Mouse (Mus musculus): Measurements from ENCODE around the gene Rtkn. TPM values are rescaled to one million over a fixed set of nuclear protein-coding genes. Genes with fewer than 3 reads are reported as not detected.
A peak's percentile ranks its signal among the peaks of the same experiment; 100 is the strongest.

The Rtkn gene
- total and polyA plus RNA-seq, 3 experiments: 0.47 to 1.3 (median 0.68) TPM

DNA sequence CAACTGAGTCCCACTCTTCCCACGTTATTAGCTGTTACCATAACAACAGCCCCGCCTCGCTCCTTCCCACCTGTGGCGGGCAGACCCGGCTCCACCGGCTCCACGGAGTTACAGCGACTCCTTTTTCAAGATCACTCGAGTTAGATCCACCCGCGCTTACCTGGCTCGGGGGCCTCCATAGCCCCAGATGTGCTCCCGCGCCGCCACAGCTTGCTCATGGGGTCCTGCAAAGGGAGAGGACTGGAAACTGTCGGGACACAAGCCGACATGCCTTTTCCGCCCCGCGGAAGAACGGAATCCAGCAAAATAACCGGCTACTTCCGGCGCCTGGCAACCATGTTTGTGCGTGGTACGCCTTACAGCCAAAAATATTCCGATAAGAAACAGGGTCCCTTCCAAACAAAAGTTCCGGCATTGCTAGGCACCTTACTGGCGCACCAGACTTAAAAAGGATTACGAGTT lies 10.4 kb upstream of the Rtkn start:
- H3K27me3 ChIP-seq (replicated peaks): no peaks in the 10 kb centered on the region
- dilution Hi-C loops (cut with MboI; ENCODE audit: extremely low pct_ligation_motif_present, extremely low pct_unique_long_range_greater_than_20kb, low sequenced_read_pairs): no loop called here
- H3K4me1 ChIP-seq (ENCODE audit: control insufficient read depth in 1 of 2, insufficient read depth in 2 of 2): peaks cover 6 to 42% of the 10 kb centered on the region in 2 experiments
- H3K9ac ChIP-seq (ENCODE audit: insufficient read depth, low read depth): peak overlapping the region; percentile 94
- in situ Hi-C loops (cut with MboI; ENCODE audit: low pct_ligation_motif_present, low pct_unique_long_range_greater_than_20kb, low sequenced_read_pairs): no loop called here
- peak; percentile 96 for DNase-seq (ENCODE audit: extremely low read depth)
- peaks cover 2 to 9% of the 10 kb centered on the region in 2 experiments for H3K36me3 ChIP-seq (replicated peaks in 1 of 2; ENCODE audit: control insufficient read depth in 1 of 2, insufficient read depth in 1 of 2, low read length in 1 of 2)
- no peak for TF ChIP-seq PAX5 (IDR thresholded peaks at IDR 0.05; ENCODE audit: low read length)
- peak; percentile 31; the same call in 1 of the 2 replicates for TF ChIP-seq GABPA (IDR thresholded peaks at IDR 0.05; ENCODE audit: insufficient replicate concordance, low read depth, low read length)
- TF ChIP-seq RCOR1 (conservative IDR thresholded peaks at IDR 0.05; ENCODE audit: low read depth, low read length): peak; percentile 61
- peak; percentile 71; the same call in 1 of the 2 replicates for TF ChIP-seq MYC (IDR thresholded peaks at IDR 0.05; ENCODE audit: low read depth, low read length)
- peak; percentile 19; the same call in 1 of the 2 replicates for TF ChIP-seq JUN (IDR thresholded peaks at IDR 0.05; ENCODE audit: insufficient read depth, low read depth, low read length)
- no peak for TF ChIP-seq RAD21 (IDR thresholded peaks at IDR 0.05; ENCODE audit: low read depth, low read length)
- TF ChIP-seq ZNF384 (IDR thresholded peaks at IDR 0.05; ENCODE audit: low read depth, low read length): 0 out of 2 replicates have a peak, but pooled peaks have one; percentile 20
- no peak for TF ChIP-seq UBTF (IDR thresholded peaks at IDR 0.05; ENCODE audit: low read depth, low read length)
- peak; percentile 29; the same call in 1 of the 2 replicates for TF ChIP-seq POLR2AphosphoS2 (IDR thresholded peaks at IDR 0.05; ENCODE audit: low read depth, low read length)
- TF ChIP-seq E2F4 (IDR thresholded peaks at IDR 0.05; ENCODE audit: insufficient replicate concordance, low read depth, low read length): peak; percentile 33; the same call in 1 of the 2 replicates
- peak; percentile 91 for TF ChIP-seq TBP (conservative IDR thresholded peaks at IDR 0.05; ENCODE audit: low read depth, low read length)
- no peak for TF ChIP-seq ZC3H11A (IDR thresholded peaks at IDR 0.05; ENCODE audit: low read depth, low read length)
- peak; percentile 34; the same call in 1 of the 2 replicates for TF ChIP-seq BHLHE40 (IDR thresholded peaks at IDR 0.05; ENCODE audit: low read depth, low read length)
- no peak; the same call in 1 of the 2 replicates for TF ChIP-seq ETS1 (conservative IDR thresholded peaks at IDR 0.05; ENCODE audit: low read depth, low read length)
- TF ChIP-seq MAX (IDR thresholded peaks at IDR 0.05; ENCODE audit: low read length): peak; percentile 54
- peak; percentile 97 for TF ChIP-seq SIN3A (IDR thresholded peaks at IDR 0.05; ENCODE audit: low read length)
- no peak for TF ChIP-seq CHD1 (IDR thresholded peaks at IDR 0.05; ENCODE audit: low read depth, low read length)
- peak; percentile 83 for TF ChIP-seq POLR2A (IDR thresholded peaks at IDR 0.05; ENCODE audit: low read depth, low read length)
- no peak for TF ChIP-seq JUND (conservative IDR thresholded peaks at IDR 0.05; ENCODE audit: low read depth, low read length)
- TF ChIP-seq USF2 (conservative IDR thresholded peaks at IDR 0.05; ENCODE audit: low read depth, low read length): no peak
- peak; percentile 65 for TF ChIP-seq NRF1 (IDR thresholded peaks at IDR 0.05; ENCODE audit: low read depth, low read length)
- no peak for TF ChIP-seq SMC3 (IDR thresholded peaks at IDR 0.05; ENCODE audit: low read depth, low read length)
- no peak for TF ChIP-seq USF1 (IDR thresholded peaks at IDR 0.05; ENCODE audit: low read depth, low read length)
- TF ChIP-seq ELF1 (IDR thresholded peaks at IDR 0.05; ENCODE audit: low read depth, low read length): peak; percentile 95
- TF ChIP-seq ZMIZ1 (IDR thresholded peaks at IDR 0.05; ENCODE audit: low read depth, low read length): no peak
- no peak for TF ChIP-seq ZKSCAN1 (IDR thresholded peaks at IDR 0.05; ENCODE audit: borderline replicate concordance, low read depth, low read length)
- peak; percentile 58; the same call in 1 of the 2 replicates for TF ChIP-seq CHD2 (IDR thresholded peaks at IDR 0.05; ENCODE audit: low read length)
- TF ChIP-seq KAT2A (IDR thresholded peaks at IDR 0.05; ENCODE audit: insufficient replicate concordance, low read length): peak; percentile 86; the same call in 1 of the 2 replicates
- TF ChIP-seq IRF4 (IDR thresholded peaks at IDR 0.05; ENCODE audit: low read depth, low read length): peak; percentile 66; the same call in 1 of the 2 replicates
- peak; percentile 89 for TF ChIP-seq MXI1 (IDR thresholded peaks at IDR 0.05; ENCODE audit: low read depth, low read length)
- no peak for TF ChIP-seq MAFK (IDR thresholded peaks at IDR 0.05; ENCODE audit: insufficient replicate concordance, low read length)
- TF ChIP-seq EP300 (IDR thresholded peaks at IDR 0.05; ENCODE audit: low read length): no peak
- peak; percentile 42 for TF ChIP-seq MAZ (IDR thresholded peaks at IDR 0.05; ENCODE audit: low read depth, low read length)
- peak; percentile 87 for TF ChIP-seq TCF12 (IDR thresholded peaks at IDR 0.05; ENCODE audit: low read depth, low read length)
- TF ChIP-seq CTCF (conservative IDR thresholded peaks at IDR 0.05 in 1 of 2, IDR thresholded peaks at IDR 0.05 in 1 of 2; ENCODE audit: low read depth in 2 of 2, low read length in 2 of 2): no peak
- peak; percentile 77; the same call in 1 of the 2 replicates for TF ChIP-seq NELFE (IDR thresholded peaks at IDR 0.05; ENCODE audit: low read depth, low read length)
- peak; percentile 76; the same call in 1 of the 2 replicates for TF ChIP-seq MEF2A (IDR thresholded peaks at IDR 0.05; ENCODE audit: borderline replicate concordance, low read depth, low read length)
- peak; percentile 97 for TF ChIP-seq HCFC1 (IDR thresholded peaks at IDR 0.05; ENCODE audit: low read depth, low read length)
- no peaks in the 10 kb centered on the region for H3K79me2 ChIP-seq (replicated peaks; ENCODE audit: control insufficient read depth, extremely low read depth, insufficient read depth, poor library complexity, severe bottlenecking)
- peak overlapping the region; percentile 82 for H3K4me2 ChIP-seq (ENCODE audit: insufficient read depth, low read depth, poor library complexity, severe bottlenecking)
- H3K9me3 ChIP-seq (replicated peaks; ENCODE audit: low read length): no peaks in the 10 kb centered on the region
- H3K4me3 ChIP-seq (replicated peaks in 1 of 3; ENCODE audit: low read depth in 2 of 3, low read length in 2 of 3, poor library complexity in 1 of 3): peak overlapping the region; percentile 80 to 92 (median 88)
- H3K27ac ChIP-seq (ENCODE audit: insufficient read depth, low read depth): no peak overlapping the region

Data from CH12.LX (cell line).